Mouse (Mus musculus) CH12F3 (cell line): ENCODE results near the gene Ddx43.

ENCODE experiments used
- in situ Hi-C: fragments of 300-500 bp; cut with MboI; formaldehyde crosslinking; loops from 2 replicates; pipeline ENCODE4 v1.14.3; 2020; ENCODE audit warnings: low sequenced_read_pairs

Gene Ddx43

DNA sequence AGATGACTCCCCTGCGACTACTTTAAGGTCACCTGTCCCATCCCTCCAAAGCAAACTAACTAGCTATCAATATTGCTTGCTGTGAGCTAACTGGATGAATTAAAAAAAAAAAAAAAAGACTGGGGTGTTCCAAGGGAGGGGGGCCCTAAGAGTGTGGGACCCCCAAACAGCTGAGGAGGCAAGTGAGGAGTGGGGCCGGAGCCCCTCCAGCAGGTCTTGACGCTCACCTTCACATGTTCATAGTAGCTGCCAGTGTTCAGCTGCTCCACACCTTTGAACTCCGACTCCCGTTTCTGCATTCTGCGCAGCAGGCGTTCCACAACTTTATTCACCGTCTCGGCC lies 46.6 kb downstream of the Ddx43 start:
- in situ Hi-C loops: no loop called here

DNA sequence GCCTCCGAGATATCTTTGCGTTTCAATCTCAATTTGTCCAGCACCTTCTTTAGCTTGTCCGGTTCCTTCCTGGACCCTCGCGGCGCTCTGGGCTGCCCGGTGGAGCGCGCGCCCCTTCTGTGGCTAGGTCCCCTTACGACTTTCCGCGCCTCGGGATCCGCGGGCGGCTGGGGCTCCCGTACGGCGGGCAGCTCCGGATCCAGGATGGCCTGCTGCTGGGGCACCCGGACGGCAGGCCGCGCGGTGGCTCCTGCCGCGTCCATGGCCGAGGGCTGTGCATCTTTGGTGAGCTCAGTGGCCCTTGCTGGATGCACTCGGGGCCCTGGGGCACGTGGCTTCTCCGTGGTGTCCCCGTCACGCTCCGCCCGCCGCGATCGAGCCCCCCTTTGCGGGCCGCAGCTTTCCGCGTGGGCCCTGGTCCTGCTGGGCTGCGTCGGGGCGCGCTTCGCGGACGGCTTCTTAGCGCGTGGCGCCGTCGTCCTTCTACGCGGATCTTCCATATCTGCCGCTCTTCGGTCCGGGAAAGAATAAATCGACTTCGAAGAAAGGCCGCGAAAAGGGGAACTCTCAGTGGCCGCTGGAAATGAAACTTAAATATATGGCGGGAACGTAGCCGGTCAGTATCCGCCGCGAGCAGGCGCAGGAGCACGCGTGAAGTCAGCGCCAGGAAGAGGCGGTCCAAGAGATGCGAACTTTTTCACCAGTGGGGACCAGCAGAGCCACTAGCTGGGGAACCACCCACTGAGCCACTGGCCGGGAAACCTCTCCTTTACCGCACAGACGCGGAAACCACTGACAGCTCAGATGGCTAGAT lies 47.2 kb downstream of the Ddx43 start, which contains the start of gene Cgas:
Gene Cgas (minus strand): TSS at position 659 of the 814 bp plus-strand sequence.
- in situ Hi-C loops: no loop called here

DNA sequence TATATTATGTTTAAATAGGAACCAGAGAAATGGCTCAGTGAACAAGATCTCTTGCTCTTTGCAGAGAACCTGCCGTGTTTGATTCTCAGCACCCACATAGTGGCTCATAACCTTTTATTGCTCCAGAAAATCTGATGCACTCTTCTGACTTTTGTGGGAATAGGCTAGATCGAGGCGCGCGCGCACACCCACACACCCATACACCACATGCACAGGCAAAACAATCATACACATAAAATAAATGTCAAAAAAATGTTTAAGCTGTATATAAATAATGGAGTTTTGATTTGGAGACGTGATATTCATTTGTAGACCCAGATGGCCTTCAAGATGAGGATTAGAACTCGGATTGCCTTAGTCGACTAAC lies 52.0 kb downstream of the Ddx43 start:
- in situ Hi-C loops: no loop called here

DNA sequence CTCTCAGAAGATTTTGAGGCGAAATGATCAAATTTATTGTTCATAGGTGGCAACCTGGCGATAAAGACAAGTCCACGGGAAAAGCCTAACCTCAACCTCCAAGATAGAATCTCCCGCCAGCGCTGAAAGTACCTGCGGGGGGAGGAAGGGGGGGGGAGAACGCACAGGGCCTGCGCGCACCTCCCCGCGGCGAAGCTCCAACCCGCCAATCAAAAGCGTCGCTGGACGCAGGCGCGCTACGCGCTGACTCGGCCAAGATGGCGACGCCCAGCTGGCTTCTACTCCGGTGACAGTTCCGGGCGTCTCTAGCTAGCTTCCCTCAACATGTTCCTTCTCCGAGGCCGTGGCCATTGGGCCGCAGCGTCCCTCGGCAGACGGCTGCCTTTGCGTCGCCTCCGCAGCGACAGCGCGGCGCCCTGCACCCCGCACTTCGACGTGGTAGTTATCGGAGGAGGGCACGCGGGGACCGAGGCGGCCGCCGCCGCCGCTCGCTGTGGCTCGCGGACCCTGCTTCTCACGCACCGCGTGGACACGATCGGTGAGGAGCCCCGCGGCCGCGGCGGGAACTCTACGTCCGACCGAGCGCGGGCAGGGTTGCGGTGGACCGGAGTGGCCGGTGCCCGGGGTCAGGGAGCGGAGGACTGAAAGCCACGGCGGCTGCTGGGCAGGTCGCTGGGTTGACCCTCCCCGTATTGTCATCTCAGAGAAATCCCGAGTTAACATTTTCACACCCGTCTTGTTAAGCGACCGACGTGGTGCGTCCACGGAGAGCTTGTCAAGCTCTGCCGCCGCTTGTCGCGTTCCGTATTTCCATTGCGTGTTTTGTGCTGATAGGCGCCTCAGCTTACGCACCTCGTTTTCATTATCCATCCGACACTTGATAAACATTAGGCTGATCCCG lies 52.6 kb downstream of the Ddx43 start, which contains the start of the genes Mto1 and Gm17324:
Gene Mto1 (plus strand): TSS at position 236 of the 901 bp plus-strand sequence.
Gene Gm17324 (minus strand): TSS at position 814 of the 901 bp plus-strand sequence.
- in situ Hi-C loops: no loop called here

DNA sequence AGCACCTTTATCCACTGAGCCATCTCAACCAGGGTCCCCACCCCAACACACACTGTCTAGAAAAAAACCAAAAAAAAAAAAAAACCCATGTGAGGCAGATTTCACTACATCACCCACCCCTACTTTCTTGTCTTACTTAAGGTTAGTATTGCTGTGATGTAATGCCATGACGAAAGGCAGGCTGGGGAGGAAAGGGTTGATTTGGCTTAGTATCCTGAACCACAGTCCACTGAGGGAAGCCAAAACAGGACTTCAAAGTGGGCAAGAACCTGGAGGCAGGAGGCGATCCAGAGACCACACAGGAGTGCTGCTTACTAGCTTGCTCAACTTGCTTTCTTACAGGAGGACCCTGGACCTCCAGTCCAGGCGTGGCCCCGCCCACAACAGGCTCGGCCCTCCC lies 54.8 kb downstream of the Ddx43 start:
- in situ Hi-C loops: no loop called here

DNA sequence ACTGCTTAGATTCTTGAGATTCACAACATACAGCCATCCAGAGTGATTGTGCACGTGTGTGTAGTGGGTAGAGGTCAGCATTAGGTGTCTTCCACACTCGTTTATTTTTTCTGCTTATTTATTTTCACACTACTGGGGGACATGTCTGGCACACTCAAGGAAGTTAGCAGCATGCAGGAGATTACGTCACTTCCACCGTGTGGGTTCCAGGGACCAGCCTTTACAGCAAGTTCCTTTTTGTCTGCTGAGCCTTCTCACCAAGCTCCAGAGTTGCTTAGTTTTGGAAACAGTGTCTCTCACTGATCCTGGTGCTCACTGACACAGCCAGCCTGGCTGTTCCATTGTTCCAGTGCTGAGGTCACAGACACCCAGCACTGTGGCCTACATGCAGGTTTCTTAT lies 55.8 kb downstream of the Ddx43 start:
- in situ Hi-C loops: no loop called here

DNA sequence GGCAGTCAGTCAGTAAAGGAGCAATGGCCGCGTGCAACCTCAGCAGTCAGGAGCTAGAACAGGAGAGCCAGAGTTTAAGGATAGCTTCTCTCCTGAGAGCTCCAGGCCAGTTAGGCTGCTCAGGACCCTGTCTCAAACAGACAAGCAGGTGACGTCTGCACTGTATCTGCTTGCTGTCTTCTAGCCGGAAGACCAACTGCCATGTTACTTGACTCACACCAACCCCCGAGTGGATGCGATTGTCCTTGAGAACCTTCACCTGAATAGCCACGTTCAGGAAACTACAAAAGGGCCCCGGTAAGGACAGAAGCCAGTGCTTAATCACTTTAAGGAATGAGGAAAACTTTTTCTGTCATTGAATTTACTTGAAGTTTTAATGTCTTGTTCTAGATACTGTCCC lies 61.4 kb downstream of the Ddx43 start:
- in situ Hi-C loops: no loop called here

DNA sequence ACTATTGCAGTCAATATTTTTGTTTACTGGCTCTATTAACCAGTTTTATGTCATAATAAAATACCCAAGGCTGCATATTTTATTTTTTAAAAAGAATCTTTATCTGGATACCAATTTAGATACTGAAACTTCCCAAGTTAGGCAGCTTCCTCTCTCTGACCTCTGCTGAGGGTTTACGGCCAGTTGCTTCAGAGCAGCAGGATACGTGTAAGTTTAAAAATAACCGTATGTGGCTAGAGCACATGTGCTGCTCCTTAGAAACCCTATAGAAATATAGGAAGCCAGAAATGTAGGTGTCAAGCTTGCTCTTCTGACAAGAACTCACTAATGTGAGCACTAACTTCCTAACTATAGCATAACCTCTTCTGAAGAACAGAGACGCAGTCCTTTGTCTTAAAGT lies 67.8 kb downstream of the Ddx43 start:
- in situ Hi-C loops: no loop called here

DNA sequence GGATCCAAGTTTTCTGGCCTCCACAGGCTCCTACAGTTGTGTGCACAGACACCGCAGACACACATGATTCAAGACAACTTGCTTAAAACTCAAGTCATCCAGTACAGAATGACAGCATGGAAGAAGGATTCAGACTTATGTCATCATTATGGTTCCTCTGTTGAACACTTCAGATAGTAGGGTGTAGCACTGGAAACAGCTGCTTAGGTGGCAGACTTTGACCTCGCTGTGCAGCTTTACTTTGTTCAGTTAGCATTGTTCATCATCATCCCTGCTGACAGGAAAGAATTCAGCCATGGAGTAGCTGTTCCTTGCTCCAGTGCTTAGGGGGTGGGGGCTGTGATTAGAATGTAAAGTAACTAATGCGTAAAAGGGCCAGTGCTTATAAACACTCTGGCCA lies 70.1 kb downstream of the Ddx43 start:
- in situ Hi-C loops: no loop called here
